Mouse (Mus musculus) cerebellum, adult 2 months (tissue): ENCODE results near the gene Zfp879. TPM values are rescaled to one million over a fixed set of nuclear protein-coding genes. Genes with fewer than 3 reads are reported as not detected.

Source experiments
- DNase-seq, 2 experiments: peaks; one replicate each; pipeline ENCODE4 v3.0.0; 2021
- H3K27ac ChIP-seq: fragments of 200-500 bp; 2 replicates; pipeline ENCODE4 v1.5.1; 2012; ENCODE audit warnings: low read length, control low read depth, inconsistent platforms; ENCODE audit not compliant: insufficient read depth
- H3K27me3 ChIP-seq: fragments of 200-500 bp; 2 replicates; pipeline ENCODE4 v1.6.1; 2012; ENCODE audit warnings: inconsistent platforms, mild to moderate bottlenecking, low read length, moderate library complexity; ENCODE audit not compliant: control insufficient read depth, insufficient read depth
- H3K4me1 ChIP-seq: fragments of 200-500 bp; 2 replicates; pipeline ENCODE4 v1.6.1; 2011; ENCODE audit warnings: low read length; ENCODE audit not compliant: control insufficient read depth, insufficient read depth
- H3K4me3 ChIP-seq: fragments of 200-500 bp; replicated peaks from 2 replicates; pipeline ENCODE3; 2011; ENCODE audit warnings: mild to moderate bottlenecking, low read depth, low read length, control low read depth; ENCODE audit not compliant: insufficient read depth
- CTCF ChIP-seq: fragments of 200-500 bp; IDR thresholded peaks from 2 replicates; pipeline ENCODE4 v1.5.1; 2011; ENCODE audit warnings: low read depth, mild to moderate bottlenecking, control low read depth, low read length, moderate library complexity, borderline replicate concordance; ENCODE audit not compliant: insufficient read depth
- POLR2A ChIP-seq: fragments of 200-500 bp; IDR thresholded peaks from 2 replicates; pipeline ENCODE4 v1.6.1; 2011; ENCODE audit warnings: low read length, control low read depth, borderline replicate concordance; ENCODE audit not compliant: insufficient read depth
- WGBS: fragments of 180-500 bp; shearing (Covaris S2); methylation state at CpG from one replicate; pipeline ENCODE4 v1.1.7; 2018; 5-methylcytosine and 5-hydroxymethylcytosine counted together
- polyA plus RNA-seq: library from polyadenylated mRNA; depleted of rRNA; stranded (reverse); fragments of >200 nt; gene quantifications from 2 replicates; pipeline ENCODE4 v1.2.3, GENCODE M21; 2012; rRNA removed

Zfp879 gene
- 1.5 and 1.7 TPM in 2 replicates for polyA plus RNA-seq

GRCm38 (mm10) chr11:50841023-50841735 is at the start of gene Zfp879:
Gene Zfp879 (minus strand): TSS chr11:50841552.
- Histone ChIP-seq H3K27me3 (no peaks in the 10 kb centered on the region), H3K27ac (peak within 1 kb of the TSS; percentile 53), H3K4me1 (no peaks in the 10 kb centered on the region), H3K4me3 (peak within 1 kb of the TSS; percentile 48)
- peak; percentile 97 to 98 for DNase-seq
- peak; percentile 75; the same call in 1 of the 2 replicates for TF ChIP-seq POLR2A
- TF ChIP-seq CTCF = no peak
- 8% methylated on average over 22 of the region's 22 CpGs for WGBS

GRCm38 (mm10) chr11:50887390-50888128 is 46.2 kb upstream of the Zfp879 start, which contains the start of gene Zfp454:
Gene Zfp454 (minus strand): TSS chr11:50887651.
- Histone ChIP-seq H3K4me3 (peak within 1 kb of the TSS; percentile 88), H3K4me1 (peaks cover 8% of the 10 kb centered on the region; the same call in 1 of the 2 replicates), H3K27me3 (no peaks in the 10 kb centered on the region), H3K27ac (peak within 1 kb of the TSS; percentile 53; the same call in 1 of the 2 replicates)
- WGBS = 5% methylated on average over 26 of the region's 26 CpGs
- DNase-seq = peak; percentile 94 to 97
- no peak for TF ChIP-seq CTCF
- peak; percentile 80; the same call in 1 of the 2 replicates for TF ChIP-seq POLR2A

DNA sequence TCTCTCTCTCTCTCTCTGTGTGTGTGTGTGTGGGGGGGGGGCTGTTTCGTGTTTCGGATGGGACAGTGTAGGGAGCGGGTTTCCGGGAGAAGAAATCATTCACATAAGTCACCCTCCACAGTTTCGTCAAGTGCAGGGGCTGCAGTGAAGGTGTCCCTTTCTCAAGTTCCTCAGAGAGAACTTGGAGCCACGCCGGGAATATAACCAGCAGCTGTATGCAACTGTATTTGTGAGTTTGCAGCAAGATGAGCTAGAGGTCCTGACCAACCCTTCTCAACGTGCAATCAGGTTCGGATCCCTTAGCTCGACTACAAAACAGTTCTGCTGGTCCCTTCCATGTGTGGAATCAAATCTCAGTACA is 45.6 kb upstream of the Zfp879 start:
- H3K4me1 ChIP-seq = peaks cover 8% of the 10 kb centered on the region; the same call in 1 of the 2 replicates
- no peaks in the 10 kb centered on the region for H3K27me3 ChIP-seq
- 3% methylated on average over 10 of the region's 10 CpGs for WGBS
- DNase-seq = no peak
- no peak for TF ChIP-seq POLR2A
- no peak for TF ChIP-seq CTCF
- no peak overlapping the region for H3K27ac ChIP-seq
- H3K4me3 ChIP-seq = peak overlapping the region; percentile 88

- H3K4me3 ChIP-seq = peak overlapping the region; percentile 13
- H3K27me3 ChIP-seq = no peaks in the 10 kb centered on the region
- no peak overlapping the region for H3K27ac ChIP-seq
- WGBS = 33% methylated on average over 8 of the region's 8 CpGs
- peak; percentile 48 to 49 for DNase-seq
- TF ChIP-seq POLR2A (no peak), CTCF (no peak)
- H3K4me1 ChIP-seq = peaks cover 8% of the 10 kb centered on the region; the same call in 1 of the 2 replicates
Measured at GRCm38 (mm10) chr11:50886231-50886932, 45.0 kb upstream of the Zfp879 start.

- no peak for TF ChIP-seq POLR2A
- TF ChIP-seq CTCF = no peak
- 78% methylated on average over 3 of the region's 3 CpGs for WGBS
- H3K27me3 ChIP-seq = no peaks in the 10 kb centered on the region
- DNase-seq = no peak
- H3K4me3 ChIP-seq = no peak overlapping the region
- no peak overlapping the region for H3K27ac ChIP-seq
- H3K4me1 ChIP-seq = peaks cover 8% of the 10 kb centered on the region; the same call in 1 of the 2 replicates
Measured at GRCm38 (mm10) chr11:50883756-50884155, 42.4 kb upstream of the Zfp879 start.

GRCm38 (mm10) chr11:50878641-50879040 is 37.3 kb upstream of the Zfp879 start:
- no peak for DNase-seq
- WGBS = 96% methylated on average over 3 of the region's 3 CpGs
- Histone ChIP-seq H3K27ac (no peak overlapping the region), H3K4me3 (no peak overlapping the region), H3K4me1 (no peaks in the 10 kb centered on the region), H3K27me3 (no peaks in the 10 kb centered on the region)
- TF ChIP-seq POLR2A (no peak), CTCF (no peak)

- Histone ChIP-seq H3K4me3 (peak overlapping the region; percentile 11), H3K4me1 (no peaks in the 10 kb centered on the region), H3K27me3 (peaks cover 4% of the 10 kb centered on the region; the same call in 1 of the 2 replicates), H3K27ac (no peak overlapping the region)
- DNase-seq = peak; percentile 15 to 18
- WGBS = under 1% methylated on average over 72 of the region's 72 CpGs
- TF ChIP-seq CTCF (no peak), POLR2A (no peak)
Measured at GRCm38 (mm10) chr11:50850989-50851601, 9.7 kb upstream of the Zfp879 start.
